8 mouse cellular contexts compared by ENCODE assay signal in genomic region chr4:134286226-134287167, GRCm38 (mm10). TPM values are rescaled to one million over a fixed set of nuclear protein-coding genes. Genes with fewer than 3 reads are reported as not detected.
A peak's percentile ranks its signal among the peaks of the same experiment; 100 is the strongest.
DNase-seq lines count a peak whose midpoint lies in the region; ATAC-seq and TF ChIP-seq lines count a peak whose summit lies in the region.

No protein-coding gene starts in this region.

- no peak for TF ChIP-seq CTCF in E14TG2a.4 (conservative IDR thresholded peaks at IDR 0.05; ENCODE audit: low read length)

- peaks cover 27% of the 10 kb centered on the region for H3K4me1 ChIP-seq in kidney, embryonic 15.5 days
- H3K4me1 ChIP-seq in E14TG2a.4 (replicated peaks; ENCODE audit: low read depth, low read length), result peaks cover 45% of the 10 kb centered on the region
- H3K4me1 ChIP-seq in hindbrain, embryonic 14.5 days (replicated peaks; ENCODE audit: control insufficient read depth, insufficient read depth, low read length), result peaks cover 20% of the 10 kb centered on the region

- peaks cover 35% of the 10 kb centered on the region for H3K36me3 ChIP-seq in kidney, embryonic 15.5 days
- peaks cover 40% of the 10 kb centered on the region for H3K36me3 ChIP-seq in E14TG2a.4 (ENCODE audit: insufficient read depth, low read length)
- peaks cover 30% of the 10 kb centered on the region for H3K36me3 ChIP-seq in hindbrain, embryonic 14.5 days (replicated peaks; ENCODE audit: control insufficient read depth, insufficient read depth)

- H3K4me2 ChIP-seq in kidney, embryonic 15.5 days, result peak overlapping the region; percentile 94
- peak overlapping the region; percentile 89 for H3K4me2 ChIP-seq in hindbrain, embryonic 14.5 days (replicated peaks)

- peak overlapping the region; percentile 94 for H3K9ac ChIP-seq in kidney, embryonic 15.5 days
- peak overlapping the region; percentile 93 for H3K9ac ChIP-seq in hindbrain, embryonic 14.5 days

- peak overlapping the region; percentile 81 for H3K4me3 ChIP-seq in kidney, embryonic 15.5 days (replicated peaks)
- H3K4me3 ChIP-seq in E14TG2a.4 (replicated peaks; ENCODE audit: low read length), result peak overlapping the region; percentile 100
- peak overlapping the region; percentile 99 for H3K4me3 ChIP-seq in hindbrain, embryonic 14.5 days (replicated peaks; ENCODE audit: low read length)

- H3K27me3 ChIP-seq in kidney, embryonic 15.5 days, result no peaks in the 10 kb centered on the region
- no peaks in the 10 kb centered on the region for H3K27me3 ChIP-seq in E14TG2a.4 (ENCODE audit: insufficient read depth, low read length)
- no peaks in the 10 kb centered on the region for H3K27me3 ChIP-seq in hindbrain, embryonic 14.5 days (ENCODE audit: control insufficient read depth, insufficient read depth, low read length)

- H3K9me3 ChIP-seq in kidney, embryonic 15.5 days (replicated peaks), result no peaks in the 10 kb centered on the region
- no peaks in the 10 kb centered on the region for H3K9me3 ChIP-seq in E14TG2a.4 (ENCODE audit: low read length)
- H3K9me3 ChIP-seq in hindbrain, embryonic 14.5 days (ENCODE audit: control insufficient read depth, low read length), result no peaks in the 10 kb centered on the region

- peak overlapping the region; percentile 100 for H3K27ac ChIP-seq in kidney, embryonic 15.5 days
- peak overlapping the region; percentile 99 for H3K27ac ChIP-seq in hindbrain, embryonic 14.5 days

- 1% methylated on average over 58 of the region's 59 CpGs for WGBS in kidney, embryonic 15.5 days
- whole genome bisulfite sequencing in hindbrain, embryonic 14.5 days, result 3% methylated on average over 54 of the region's 59 CpGs

- peak; percentile 37 for ATAC-seq in kidney, embryonic 15.5 days (replicated peaks; ENCODE audit: low FRiP score)
- ATAC-seq in hindbrain, embryonic 14.5 days (ENCODE audit: low FRiP score), result peak; percentile 66
- ATAC-seq in activated CD4-positive, CD25-positive, alpha-beta regulatory T cell, adult 4 months, result no peak

- no peak for DNase-seq in kidney, adult 18-20 months
- peak; percentile 42 for DNase-seq in embryo, embryonic 10.5 days (ENCODE audit: low spot score)
- no peak for DNase-seq in hindbrain, embryonic 14.5 days (ENCODE audit: low spot score)
- peak; percentile 25 for DNase-seq in lung, postnatal 10 days
- DNase-seq in adipocyte (ENCODE audit: low spot score), result no peak

RNA-seq across cellular contexts. Expression of gene Pdik1l, which starts 1.2 kb away (rescaled TPM):
- 21.6 TPM in 2 replicates for polyA plus RNA-seq in kidney, embryonic 15.5 days (2015; fragmentation: Nextera tagmentation; extraction: Ambion mirVana)
- 38.5 and 45.1 TPM in 2 replicates for polyA plus RNA-seq in hindbrain, embryonic 14.5 days (2014; fragmentation: Nextera tagmentation; extraction: Ambion mirVana)
- polyA plus RNA-seq in activated CD4-positive, CD25-positive, alpha-beta regulatory T cell, adult 4 months (2017; shearing (Covaris generic)), result 10 to 100 TPM; 17.2 to 19.1 TPM

RNA-seq across cellular contexts. Expression of gene Trim63, which starts 28.4 kb away (rescaled TPM):
- polyA plus RNA-seq in kidney, embryonic 15.5 days (2015; fragmentation: Nextera tagmentation; extraction: Ambion mirVana), result 3.7 and 4.4 TPM in 2 replicates
- 0.23 TPM in 1 of 2 replicates, not detected in the other for polyA plus RNA-seq in hindbrain, embryonic 14.5 days (2014; fragmentation: Nextera tagmentation; extraction: Ambion mirVana)
- not detected for polyA plus RNA-seq in activated CD4-positive, CD25-positive, alpha-beta regulatory T cell, adult 4 months (2017; shearing (Covaris generic))

RNA-seq across cellular contexts. Expression of gene Grrp1, which starts 32.6 kb away (rescaled TPM):
- polyA plus RNA-seq in kidney, embryonic 15.5 days (2015; fragmentation: Nextera tagmentation; extraction: Ambion mirVana), result 10.6 and 12.1 TPM in 2 replicates
- 16.4 and 16.9 TPM in 2 replicates for polyA plus RNA-seq in hindbrain, embryonic 14.5 days (2014; fragmentation: Nextera tagmentation; extraction: Ambion mirVana)
- polyA plus RNA-seq in activated CD4-positive, CD25-positive, alpha-beta regulatory T cell, adult 4 months (2017; shearing (Covaris generic)), result not detected

RNA-seq across cellular contexts. Expression of gene Gm30191, which starts 39.8 kb away (rescaled TPM):
- not detected in 2 replicates for polyA plus RNA-seq in kidney, embryonic 15.5 days (2015; fragmentation: Nextera tagmentation; extraction: Ambion mirVana)
- 0.35 and 0.87 TPM in 2 replicates for polyA plus RNA-seq in hindbrain, embryonic 14.5 days (2014; fragmentation: Nextera tagmentation; extraction: Ambion mirVana)
- not detected for polyA plus RNA-seq in activated CD4-positive, CD25-positive, alpha-beta regulatory T cell, adult 4 months (2017; shearing (Covaris generic))

RNA-seq across cellular contexts. Expression of gene Zfp593, which starts 41.1 kb away (rescaled TPM):
- polyA plus RNA-seq in kidney, embryonic 15.5 days (2015; fragmentation: Nextera tagmentation; extraction: Ambion mirVana), result 15.6 and 15.8 TPM in 2 replicates
- 12.5 and 14.4 TPM in 2 replicates for polyA plus RNA-seq in hindbrain, embryonic 14.5 days (2014; fragmentation: Nextera tagmentation; extraction: Ambion mirVana)
- 1 to 10 TPM; 5.1 to 6.4 TPM for polyA plus RNA-seq in activated CD4-positive, CD25-positive, alpha-beta regulatory T cell, adult 4 months (2017; shearing (Covaris generic))

Comparison
In these comparisons a context has a peak if more than half of its experiments do, and no peak if none do; other contexts are left out.
1. DNase-seq: peak in embryo, embryonic 10.5 days (single experiment) and lung, postnatal 10 days (single experiment); none in kidney, adult 18-20 months (single experiment), hindbrain, embryonic 14.5 days (single experiment) and adipocyte (single experiment).
2. RNA of gene Grrp1, which starts 32.6 kb away (polyA plus RNA-seq): 16.4 to 16.9 TPM in hindbrain, embryonic 14.5 days and 10.6 to 12.1 TPM in kidney, embryonic 15.5 days; not detected in activated CD4-positive, CD25-positive, alpha-beta regulatory T cell, adult 4 months; every median in the first group is over 10 times any median in the second.
3. Peak in every context shown above with its lines, with median percentiles within 50 percentile points of each other: H3K4me3 ChIP-seq.